Mouse (Mus musculus) limb, embryonic 11.5 days (tissue): ENCODE results near the gene Coasy. TPM values are rescaled to one million over a fixed set of nuclear protein-coding genes. Genes with fewer than 3 reads are reported as not detected.

Source experiments
- ATAC-seq: fragments of 200-750 bp; cut with Nextera tagmentation; 2 replicates; pipeline ENCODE4 v1.8.0; 2017; ENCODE audit warnings: low read depth; ENCODE audit not compliant: insufficient number of reproducible peaks, low FRiP score, low TSS enrichment
- DNase-seq: peaks from one replicate; pipeline ENCODE4 v3.0.0-alpha.2; 2015; ENCODE audit warnings: low spot score
- H3K27ac ChIP-seq: fragments of 300-500 bp; sonication (generic); replicated peaks from 2 replicates; pipeline ENCODE4 v1.5.1; 2014; ENCODE audit warnings: low read depth, mild to moderate bottlenecking, low read length
- H3K27me3 ChIP-seq: fragments of 300-500 bp; sonication (generic); 2 replicates; pipeline ENCODE4 v1.6.1; 2014; ENCODE audit warnings: mild to moderate bottlenecking, low read length, mixed read lengths; ENCODE audit not compliant: control insufficient read depth, insufficient read depth
- H3K36me3 ChIP-seq: fragments of 300-500 bp; sonication (generic); 2 replicates; pipeline ENCODE4 v1.6.1; 2014; ENCODE audit warnings: mild to moderate bottlenecking, low read length, moderate library complexity, mixed read lengths; ENCODE audit not compliant: control insufficient read depth, insufficient read depth
- H3K4me1 ChIP-seq: fragments of 300-500 bp; sonication (generic); 2 replicates; pipeline ENCODE4 v1.6.1; 2014; ENCODE audit warnings: low read length, mixed read lengths; ENCODE audit not compliant: control insufficient read depth, insufficient read depth
- H3K4me2 ChIP-seq: fragments of 300-500 bp; sonication (generic); 2 replicates; pipeline ENCODE4 v1.6.1; 2014; ENCODE audit warnings: low read depth, mild to moderate bottlenecking, moderate library complexity; ENCODE audit not compliant: severe bottlenecking
- H3K4me3 ChIP-seq: fragments of 300-500 bp; sonication (generic); 2 replicates; pipeline ENCODE4 v1.5.1; 2014; ENCODE audit warnings: low read depth, low read length
- H3K9ac ChIP-seq: fragments of 300-500 bp; sonication (generic); 2 replicates; pipeline ENCODE4 v1.6.1; 2014; ENCODE audit warnings: mild to moderate bottlenecking, low read length
- H3K9me3 ChIP-seq: fragments of 300-500 bp; sonication (generic); 2 replicates; pipeline ENCODE4 v1.6.1; 2016; ENCODE audit warnings: low read length; ENCODE audit not compliant: control insufficient read depth
- WGBS: fragments of 180-500 bp; shearing (Covaris S2); extraction: QIAGEN DNeasy Blood & Tissue Kit; methylation state at CpG from one replicate; pipeline ENCODE4 v1.1.7; 2014; 5-methylcytosine and 5-hydroxymethylcytosine counted together
- polyA plus RNA-seq: library from polyadenylated mRNA; unstranded; fragments of >200 nt; fragmentation: Nextera tagmentation; extraction: Ambion mirVana; gene quantifications from 2 replicates; pipeline ENCODE4 v1.2.1, GENCODE M21; 2014

The Coasy gene
- polyA plus RNA-seq, 1 experiment from 2014 or later: 49.4 TPM

DNA sequence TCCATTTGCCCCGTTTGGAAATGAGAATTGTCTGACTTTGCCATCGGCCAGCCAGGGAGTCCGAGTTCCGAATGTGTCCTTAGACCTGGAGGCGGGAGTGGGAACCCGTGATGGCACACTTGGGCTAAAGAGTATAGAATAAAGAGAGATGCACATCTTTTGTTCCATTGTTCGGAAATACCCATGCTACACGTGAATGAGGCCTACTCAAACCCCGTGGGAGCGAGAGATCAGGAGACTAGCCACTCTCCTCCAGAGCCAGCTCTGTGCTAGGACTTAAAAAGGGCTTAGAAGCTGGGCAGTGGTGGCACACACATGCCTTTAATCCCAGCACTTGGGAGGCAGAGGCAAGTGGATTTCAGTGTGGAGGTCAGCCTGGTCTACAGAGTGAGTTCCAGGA lies 22.9 kb upstream of the Coasy start:
- Histone ChIP-seq H3K36me3 (no peaks in the 10 kb centered on the region), H3K4me3 (no peak overlapping the region), H3K27ac (no peak overlapping the region), H3K4me2 (no peak overlapping the region), H3K4me1 (peaks cover 11% of the 10 kb centered on the region), H3K9ac (no peak overlapping the region), H3K9me3 (no peaks in the 10 kb centered on the region), H3K27me3 (no peaks in the 10 kb centered on the region)
- ATAC-seq: no peak
- no peak for DNase-seq
- WGBS: 84% methylated on average over 10 of the region's 10 CpGs

DNA sequence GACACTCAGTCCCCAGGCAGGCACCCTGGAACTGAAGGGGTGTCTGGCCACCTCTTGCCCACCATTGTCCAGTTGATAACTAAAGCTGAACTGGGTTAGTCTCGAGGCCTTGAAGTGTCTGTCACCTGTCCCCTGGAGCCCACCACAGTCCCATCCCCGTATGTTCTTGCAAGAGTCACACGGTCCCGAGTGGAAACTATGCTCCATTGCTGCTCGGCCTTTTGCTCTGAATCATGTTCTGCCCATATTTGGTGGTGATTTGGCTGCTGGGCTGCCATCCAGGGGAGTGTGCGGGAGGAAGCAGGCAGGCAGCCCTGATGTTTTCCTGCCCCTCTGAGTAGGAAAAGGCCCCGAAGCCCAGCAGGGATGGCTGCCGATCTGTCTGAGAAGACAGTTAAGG lies 22.2 kb upstream of the Coasy start:
- whole genome bisulfite sequencing: 86% methylated on average over 8 of the region's 8 CpGs
- H3K27me3 ChIP-seq: no peaks in the 10 kb centered on the region
- no peak overlapping the region for H3K4me2 ChIP-seq
- no peak overlapping the region for H3K27ac ChIP-seq
- H3K36me3 ChIP-seq: no peaks in the 10 kb centered on the region
- no peaks in the 10 kb centered on the region for H3K9me3 ChIP-seq
- ATAC-seq (no peak), DNase-seq (no peak)
- no peak overlapping the region for H3K9ac ChIP-seq
- H3K4me3 ChIP-seq: no peak overlapping the region
- H3K4me1 ChIP-seq: peaks cover 11% of the 10 kb centered on the region

DNA sequence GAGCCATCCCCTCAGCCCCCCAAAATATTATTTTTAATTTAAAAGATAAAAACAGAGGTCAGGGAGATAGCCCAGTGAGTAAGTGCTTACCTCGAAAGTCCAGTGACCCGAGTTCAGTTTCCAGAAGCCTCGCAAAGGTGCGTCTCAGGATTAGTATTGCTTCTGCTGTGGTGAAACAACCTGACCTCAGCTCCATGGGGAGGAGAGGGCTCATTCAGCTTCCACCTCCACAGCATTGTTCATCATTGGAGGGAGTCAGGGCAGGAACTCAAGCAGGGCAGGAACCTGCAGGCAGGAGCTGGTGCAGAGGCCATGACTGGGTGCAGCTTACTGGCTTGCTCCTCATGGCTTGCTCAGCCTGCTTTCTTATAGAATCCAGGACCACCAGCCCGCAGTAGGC lies 21.3 kb upstream of the Coasy start:
- H3K9ac ChIP-seq: no peak overlapping the region
- no peak overlapping the region for H3K4me3 ChIP-seq
- no peak overlapping the region for H3K27ac ChIP-seq
- no peaks in the 10 kb centered on the region for H3K27me3 ChIP-seq
- DNase-seq: no peak
- no peaks in the 10 kb centered on the region for H3K9me3 ChIP-seq
- peaks cover 11% of the 10 kb centered on the region for H3K4me1 ChIP-seq
- H3K4me2 ChIP-seq: no peak overlapping the region
- no peaks in the 10 kb centered on the region for H3K36me3 ChIP-seq
- 85% methylated on average over 5 of the region's 5 CpGs for WGBS
- ATAC-seq: no peak

DNA sequence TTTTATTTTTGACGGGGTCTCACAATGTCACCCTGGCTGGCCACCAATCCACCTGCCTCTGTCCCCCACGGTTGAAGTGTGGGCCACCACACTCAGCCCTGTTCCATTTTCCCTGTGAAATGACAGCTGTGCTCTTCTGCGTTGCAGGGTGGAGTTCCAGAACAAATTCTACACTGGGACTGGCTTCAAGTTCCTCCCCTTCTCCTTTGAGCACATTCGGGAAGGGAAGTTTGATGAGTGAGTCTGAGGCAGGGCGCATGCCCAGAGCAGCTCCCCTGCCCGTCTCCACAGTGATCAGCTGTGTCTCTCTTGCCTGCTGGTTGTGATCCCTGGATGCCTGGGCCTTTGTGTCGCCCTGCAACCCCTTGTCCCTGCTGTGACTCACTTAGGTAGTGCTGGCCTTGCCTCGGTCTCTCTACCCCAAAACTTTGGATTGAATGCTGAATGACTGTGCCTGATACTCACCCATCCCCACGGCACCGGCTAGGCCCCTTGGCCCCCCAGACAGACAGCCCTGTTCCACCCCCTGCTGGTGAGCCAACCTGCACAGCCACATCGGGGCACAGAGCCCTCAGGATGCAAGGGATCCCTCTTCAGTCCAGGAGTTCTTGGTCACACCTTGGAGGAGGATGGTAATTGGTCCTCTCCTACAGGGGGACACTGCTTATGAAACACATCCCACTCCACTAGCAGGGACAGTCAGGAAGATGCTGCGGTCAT lies 20.0 kb upstream of the Coasy start:
- no peak overlapping the region for H3K27ac ChIP-seq
- H3K4me1 ChIP-seq: peaks cover 11% of the 10 kb centered on the region
- H3K36me3 ChIP-seq: no peaks in the 10 kb centered on the region
- ATAC-seq (no peak), DNase-seq (no peak)
- H3K4me2 ChIP-seq: no peak overlapping the region
- no peak overlapping the region; the same call in 1 of the 2 replicates for H3K9ac ChIP-seq
- whole genome bisulfite sequencing: 82% methylated on average over 12 of the region's 12 CpGs
- no peak overlapping the region for H3K4me3 ChIP-seq
- H3K9me3 ChIP-seq: no peaks in the 10 kb centered on the region
- H3K27me3 ChIP-seq: no peaks in the 10 kb centered on the region

DNA sequence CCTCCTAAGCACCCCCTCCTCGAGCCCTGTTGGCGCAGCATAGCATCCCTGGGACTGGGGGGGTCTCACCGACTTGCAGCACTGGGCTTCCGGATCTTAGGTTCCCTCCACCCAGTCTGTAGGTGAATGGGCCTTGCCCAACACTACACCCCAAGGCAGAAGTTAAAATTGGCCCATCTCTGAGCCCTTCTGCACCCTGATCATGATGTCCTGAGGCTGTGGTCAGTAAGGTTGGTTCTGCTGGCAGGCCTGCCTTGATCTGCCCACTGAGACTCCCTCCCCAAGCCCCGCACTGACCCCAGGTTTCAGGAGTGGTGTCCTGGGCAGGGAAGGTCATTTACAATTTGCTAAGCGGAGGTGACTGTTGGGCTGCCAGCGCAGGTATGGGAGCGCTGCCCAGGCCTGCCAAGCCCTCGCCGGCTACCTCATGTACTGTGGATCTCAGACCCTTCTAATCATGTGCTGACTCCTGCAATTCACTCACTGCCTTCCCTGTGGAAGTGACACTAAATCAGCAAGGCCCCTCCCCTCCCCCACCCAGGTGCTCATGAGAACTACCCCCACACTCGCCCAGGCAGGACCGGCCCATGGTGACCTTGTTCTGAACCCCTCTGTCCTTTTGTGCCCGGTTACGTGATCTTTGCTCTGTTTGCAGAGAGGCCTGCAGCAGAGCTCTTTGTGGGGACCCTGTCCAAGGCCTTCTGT lies 19.2 kb upstream of the Coasy start:
- H3K4me2 ChIP-seq: no peak overlapping the region; the same call in 1 of the 2 replicates
- ATAC-seq (no peak), DNase-seq (no peak)
- H3K4me3 ChIP-seq: no peak overlapping the region
- H3K9ac ChIP-seq: peak overlapping the region; percentile 22
- no peaks in the 10 kb centered on the region for H3K9me3 ChIP-seq
- H3K27me3 ChIP-seq: no peaks in the 10 kb centered on the region
- peaks cover 11% of the 10 kb centered on the region for H3K4me1 ChIP-seq
- H3K36me3 ChIP-seq: no peaks in the 10 kb centered on the region
- WGBS: 64% methylated on average over 14 of the region's 14 CpGs
- peak overlapping the region; percentile 81 for H3K27ac ChIP-seq

DNA sequence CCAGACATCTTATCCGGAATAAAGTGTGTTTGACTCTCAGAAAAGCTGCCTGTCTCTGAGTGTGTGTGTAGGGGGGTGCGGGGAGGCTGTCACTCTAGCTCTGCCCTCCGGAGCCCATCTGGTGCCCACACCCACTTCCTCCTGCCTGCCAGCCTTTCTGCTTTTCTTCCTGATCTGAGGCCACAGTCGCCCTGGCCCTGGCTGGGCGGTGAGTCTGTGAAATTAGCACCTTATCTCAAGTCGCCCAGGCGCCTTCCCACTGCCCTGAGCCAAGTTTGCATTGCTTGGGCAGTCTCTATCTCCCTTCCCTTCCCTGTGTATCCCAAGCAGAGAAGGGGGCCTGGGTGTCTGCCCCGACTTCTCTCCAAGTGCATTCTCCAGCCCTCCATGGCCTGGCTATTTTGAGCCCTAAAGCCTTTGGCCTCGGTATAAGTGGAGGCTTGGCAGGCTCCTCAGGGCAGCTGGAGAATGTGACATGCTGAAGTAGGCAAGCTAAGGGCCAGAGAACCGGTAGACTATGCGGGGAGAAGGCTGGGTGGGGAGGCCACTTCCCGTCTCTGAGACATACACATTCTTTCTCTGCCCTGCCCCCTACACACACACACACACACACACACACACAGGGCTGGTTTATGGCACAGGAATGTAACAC lies 18.6 kb upstream of the Coasy start:
- H3K36me3 ChIP-seq: no peaks in the 10 kb centered on the region
- peak overlapping the region; percentile 22; the same call in 1 of the 2 replicates for H3K9ac ChIP-seq
- H3K27ac ChIP-seq: peak overlapping the region; percentile 81
- H3K27me3 ChIP-seq: no peaks in the 10 kb centered on the region
- WGBS: 30% methylated on average over 12 of the region's 12 CpGs
- no peak overlapping the region; the same call in 1 of the 2 replicates for H3K4me2 ChIP-seq
- no peak for DNase-seq
- no peak for ATAC-seq
- peaks cover 11% of the 10 kb centered on the region for H3K4me1 ChIP-seq
- H3K9me3 ChIP-seq: no peaks in the 10 kb centered on the region
- H3K4me3 ChIP-seq: no peak overlapping the region

DNA sequence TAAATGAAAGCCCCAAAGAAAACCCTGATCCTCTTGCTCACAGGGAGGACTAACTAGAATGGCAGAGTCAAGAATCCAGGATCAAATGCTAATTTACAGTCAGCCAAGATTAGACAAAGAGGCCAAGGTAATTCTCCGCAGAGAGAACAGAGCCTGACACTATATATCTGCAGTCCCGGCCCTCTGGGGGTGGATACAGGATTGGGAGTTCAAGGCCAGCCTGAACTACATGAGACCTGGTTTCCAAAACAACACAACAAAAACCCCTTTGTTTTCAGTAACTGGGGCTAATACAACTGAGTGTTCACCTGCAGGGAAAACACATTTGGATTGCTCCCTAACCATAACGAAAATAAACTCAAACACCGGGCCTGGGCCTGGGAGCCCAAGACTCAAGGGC lies 17.9 kb upstream of the Coasy start:
- ATAC-seq: no peak
- Histone ChIP-seq H3K4me2 (no peak overlapping the region), H3K4me3 (no peak overlapping the region), H3K27ac (no peak overlapping the region), H3K9ac (no peak overlapping the region), H3K36me3 (no peaks in the 10 kb centered on the region), H3K27me3 (no peaks in the 10 kb centered on the region), H3K4me1 (peaks cover 11% of the 10 kb centered on the region), H3K9me3 (no peaks in the 10 kb centered on the region)
- WGBS: 80% methylated on average over 4 of the region's 4 CpGs
- DNase-seq: no peak

DNA sequence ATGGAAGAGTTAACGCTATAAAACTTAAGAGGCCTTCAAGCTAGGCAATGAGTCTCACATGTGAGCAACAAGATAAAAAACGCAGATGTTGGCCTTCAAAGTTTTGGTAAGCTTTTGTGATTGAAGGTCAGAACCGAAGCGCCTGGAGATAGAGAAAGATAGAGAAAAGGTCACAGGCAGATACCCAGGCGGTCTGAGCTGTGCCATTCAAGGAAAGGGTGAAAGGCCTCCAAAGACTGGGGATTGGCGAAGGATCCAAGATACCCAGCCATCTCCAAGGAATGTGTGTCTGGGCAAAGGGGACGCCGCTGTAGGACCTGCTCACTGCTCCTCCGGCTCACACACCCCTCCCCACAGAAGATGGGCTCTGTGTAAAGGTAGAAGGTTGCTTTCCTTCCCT lies 17.4 kb upstream of the Coasy start:
- ATAC-seq (no peak), DNase-seq (no peak)
- Histone ChIP-seq H3K27ac (no peak overlapping the region), H3K9ac (no peak overlapping the region), H3K27me3 (no peaks in the 10 kb centered on the region), H3K36me3 (no peaks in the 10 kb centered on the region), H3K4me2 (no peak overlapping the region), H3K4me3 (no peak overlapping the region), H3K4me1 (peaks cover 11% of the 10 kb centered on the region), H3K9me3 (no peaks in the 10 kb centered on the region)
- 95% methylated on average over 9 of the region's 9 CpGs for WGBS
